Mouse (Mus musculus): ENCODE data around the gene Atp6v1g3. TPM values are rescaled to one million over a fixed set of nuclear protein-coding genes. Genes with fewer than 3 reads are reported as not detected.

Gene Atp6v1g3
- polyA plus RNA-seq, 2 experiments = not detected

- TF ChIP-seq CTCF (IDR thresholded peaks at IDR 0.05; ENCODE audit: low read depth) = no peak
- no peak for TF ChIP-seq EP300 (IDR thresholded peaks at IDR 0.05; ENCODE audit: low read depth)
- DNase-seq (ENCODE audit: low read depth in 3 of 3, low spot score in 3 of 3) (no peak), ATAC-seq (ENCODE audit: insufficient read depth) (no peak)
- no peaks in the 10 kb centered on the region for H3K36me3 ChIP-seq (replicated peaks; ENCODE audit: control insufficient read depth, insufficient read depth, low read depth)
- no peak overlapping the region for H3K4me3 ChIP-seq (ENCODE audit: insufficient read depth in 1 of 2, low read depth in 2 of 2, low read length in 2 of 2)
- no peaks in the 10 kb centered on the region for H3K9me3 ChIP-seq (ENCODE audit: control insufficient read depth, low read length)
- WGBS (ENCODE audit: insufficient replicate concordance) = 40% methylated on average over 2 of the region's 2 CpGs
- H3K4me2 ChIP-seq (ENCODE audit: low read depth) = no peak overlapping the region
- H3K27me3 ChIP-seq (ENCODE audit: control insufficient read depth, insufficient read depth, low read length) = no peaks in the 10 kb centered on the region
- no peak overlapping the region for H3K9ac ChIP-seq (replicated peaks)
- no peak overlapping the region for H3K27ac ChIP-seq
- 0 out of 4 replicates have a peak, but pooled peaks cover 0 to 1% of the 10 kb centered on the region in 2 experiments for H3K4me1 ChIP-seq (replicated peaks; ENCODE audit: control insufficient read depth in 2 of 2, insufficient read depth in 2 of 2, low read length in 1 of 2)
Measured at GRCm38 (mm10) chr1:138298156-138298555, 24.6 kb downstream of the Atp6v1g3 start.

DNA sequence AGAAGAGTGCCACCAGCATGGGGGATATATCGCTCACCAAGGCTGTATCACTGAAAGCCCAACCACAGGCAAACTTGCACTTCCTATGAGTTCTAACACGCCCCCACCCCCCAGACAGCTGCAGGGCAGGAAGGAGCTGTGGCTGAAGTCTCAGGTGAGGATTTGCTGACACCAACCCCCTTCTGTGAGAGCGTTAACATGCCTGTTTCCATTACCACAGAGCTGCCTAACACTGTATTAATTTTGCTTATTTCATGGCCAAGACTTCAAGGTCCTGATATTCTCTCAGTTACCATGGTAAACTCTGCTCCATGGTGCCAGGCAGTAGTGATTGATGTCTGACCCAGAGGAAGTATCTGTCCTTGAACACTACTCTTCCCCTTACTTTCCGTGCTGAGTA, 26.0 kb downstream of the Atp6v1g3 start:
- Histone ChIP-seq H3K27me3 (ENCODE audit: control insufficient read depth, insufficient read depth, low read length) (no peaks in the 10 kb centered on the region), H3K9ac (replicated peaks) (no peak overlapping the region), H3K36me3 (replicated peaks; ENCODE audit: control insufficient read depth, insufficient read depth, low read depth) (no peaks in the 10 kb centered on the region), H3K4me1 (replicated peaks; ENCODE audit: control insufficient read depth in 2 of 2, insufficient read depth in 2 of 2, low read length in 1 of 2) (0 out of 4 replicates have a peak, but pooled peaks cover 0 to 1% of the 10 kb centered on the region in 2 experiments), H3K4me3 (ENCODE audit: insufficient read depth in 1 of 2, low read depth in 2 of 2, low read length in 2 of 2) (no peak overlapping the region), H3K4me2 (ENCODE audit: low read depth) (no peak overlapping the region), H3K27ac (no peak overlapping the region), H3K9me3 (ENCODE audit: control insufficient read depth, low read length) (no peaks in the 10 kb centered on the region)
- DNase-seq (ENCODE audit: low read depth in 3 of 3, low spot score in 3 of 3) (no peak), ATAC-seq (ENCODE audit: insufficient read depth) (no peak)
- WGBS (ENCODE audit: insufficient replicate concordance) = 16% methylated on average over 4 of the region's 4 CpGs
- TF ChIP-seq CTCF (IDR thresholded peaks at IDR 0.05; ENCODE audit: low read depth) = no peak
- TF ChIP-seq EP300 (IDR thresholded peaks at IDR 0.05; ENCODE audit: low read depth) = no peak

- H3K4me2 ChIP-seq (ENCODE audit: low read depth) = no peak overlapping the region
- H3K27ac ChIP-seq = no peak overlapping the region
- H3K9ac ChIP-seq (replicated peaks) = no peak overlapping the region
- H3K4me3 ChIP-seq (ENCODE audit: insufficient read depth in 1 of 2, low read depth in 2 of 2, low read length in 2 of 2) = no peak overlapping the region
- no peak for DNase-seq (ENCODE audit: low read depth in 3 of 3, low spot score in 3 of 3)
- 65% methylated on average over 5 of the region's 5 CpGs for WGBS (ENCODE audit: insufficient replicate concordance)
- 0 out of 4 replicates have a peak, but pooled peaks cover 0 to 1% of the 10 kb centered on the region in 2 experiments for H3K4me1 ChIP-seq (replicated peaks; ENCODE audit: control insufficient read depth in 2 of 2, insufficient read depth in 2 of 2, low read length in 1 of 2)
- no peaks in the 10 kb centered on the region for H3K27me3 ChIP-seq (ENCODE audit: control insufficient read depth, insufficient read depth, low read length)
- H3K9me3 ChIP-seq (ENCODE audit: control insufficient read depth, low read length) = no peaks in the 10 kb centered on the region
- H3K36me3 ChIP-seq (replicated peaks; ENCODE audit: control insufficient read depth, insufficient read depth, low read depth) = no peaks in the 10 kb centered on the region
- no peak for ATAC-seq (ENCODE audit: insufficient read depth)
- TF ChIP-seq EP300 (IDR thresholded peaks at IDR 0.05; ENCODE audit: low read depth) (no peak), CTCF (IDR thresholded peaks at IDR 0.05; ENCODE audit: low read depth) (no peak)
Measured at GRCm38 (mm10) chr1:138301920-138302319, 28.4 kb downstream of the Atp6v1g3 start.

DNA sequence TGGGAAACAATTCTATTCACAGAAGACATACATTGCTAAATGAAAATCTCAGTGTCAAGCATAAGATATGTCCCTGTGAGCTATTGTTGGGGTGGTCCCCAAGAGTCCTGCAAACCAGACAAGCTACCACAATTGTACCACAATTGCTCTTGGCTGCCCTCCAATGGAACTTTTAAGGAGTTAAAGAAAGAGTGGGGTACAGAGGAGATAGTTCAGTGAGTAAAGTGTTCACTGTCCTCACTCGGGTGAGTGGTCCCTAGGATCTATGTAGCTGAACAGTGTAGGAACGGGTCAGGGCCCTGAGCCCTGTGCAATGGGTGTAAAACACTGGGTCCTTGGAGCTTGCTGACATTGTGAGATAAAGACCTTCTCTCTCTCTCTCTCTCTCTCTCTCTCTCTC, 29.2 kb downstream of the Atp6v1g3 start:
- no peaks in the 10 kb centered on the region for H3K9me3 ChIP-seq (ENCODE audit: control insufficient read depth, low read length)
- no peak overlapping the region for H3K27ac ChIP-seq
- no peak for ATAC-seq (ENCODE audit: insufficient read depth)
- H3K4me2 ChIP-seq (ENCODE audit: low read depth) = no peak overlapping the region
- H3K9ac ChIP-seq (replicated peaks) = no peak overlapping the region
- no peaks in the 10 kb centered on the region for H3K36me3 ChIP-seq (replicated peaks; ENCODE audit: control insufficient read depth, insufficient read depth, low read depth)
- WGBS (ENCODE audit: insufficient replicate concordance) = 55% methylated on average over 2 of the region's 2 CpGs
- H3K4me3 ChIP-seq (ENCODE audit: insufficient read depth in 1 of 2, low read depth in 2 of 2, low read length in 2 of 2) = no peak overlapping the region
- no peak for DNase-seq (ENCODE audit: low read depth in 3 of 3, low spot score in 3 of 3)
- 0 out of 4 replicates have a peak, but pooled peaks cover 0 to 1% of the 10 kb centered on the region in 2 experiments for H3K4me1 ChIP-seq (replicated peaks; ENCODE audit: control insufficient read depth in 2 of 2, insufficient read depth in 2 of 2, low read length in 1 of 2)
- H3K27me3 ChIP-seq (ENCODE audit: control insufficient read depth, insufficient read depth, low read length) = no peaks in the 10 kb centered on the region
- TF ChIP-seq CTCF (IDR thresholded peaks at IDR 0.05; ENCODE audit: low read depth) (no peak), EP300 (IDR thresholded peaks at IDR 0.05; ENCODE audit: low read depth) (no peak)

DNA sequence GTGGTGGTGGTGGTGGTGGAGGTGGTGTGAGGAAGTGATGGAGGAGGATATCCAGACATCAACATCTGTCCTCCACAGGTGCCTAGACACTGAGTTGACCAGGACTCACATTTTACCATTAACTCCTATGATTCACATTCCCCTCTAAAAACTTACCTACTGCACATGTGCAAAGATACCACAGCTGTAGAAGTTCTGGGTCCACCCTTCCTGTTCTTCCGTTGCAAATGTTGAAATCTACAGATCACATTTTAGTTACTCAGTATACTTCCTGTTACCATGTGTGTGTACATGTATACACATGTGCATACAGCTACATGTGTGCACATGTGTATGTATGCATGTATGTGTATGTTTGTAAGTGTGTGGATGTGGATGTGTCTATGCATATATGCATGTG, 29.8 kb downstream of the Atp6v1g3 start:
- Histone ChIP-seq H3K36me3 (replicated peaks; ENCODE audit: control insufficient read depth, insufficient read depth, low read depth) (no peaks in the 10 kb centered on the region), H3K4me3 (ENCODE audit: insufficient read depth in 1 of 2, low read depth in 2 of 2, low read length in 2 of 2) (no peak overlapping the region), H3K4me2 (ENCODE audit: low read depth) (no peak overlapping the region), H3K9ac (replicated peaks) (no peak overlapping the region), H3K4me1 (replicated peaks; ENCODE audit: control insufficient read depth in 2 of 2, insufficient read depth in 2 of 2, low read length in 1 of 2) (0 out of 4 replicates have a peak, but pooled peaks cover 0 to 1% of the 10 kb centered on the region in 2 experiments), H3K27ac (no peak overlapping the region), H3K27me3 (ENCODE audit: control insufficient read depth, insufficient read depth, low read length) (no peaks in the 10 kb centered on the region), H3K9me3 (ENCODE audit: control insufficient read depth, low read length) (no peaks in the 10 kb centered on the region)
- WGBS (ENCODE audit: insufficient replicate concordance) = 32% methylated on average over 1 of the region's 1 CpGs
- DNase-seq (ENCODE audit: low read depth in 3 of 3, low spot score in 3 of 3) = no peak
- TF ChIP-seq EP300 (IDR thresholded peaks at IDR 0.05; ENCODE audit: low read depth) (no peak), CTCF (IDR thresholded peaks at IDR 0.05; ENCODE audit: low read depth) (no peak)
- no peak for ATAC-seq (ENCODE audit: insufficient read depth)

All from liver, embryonic 14.5 days (tissue).